Mouse (Mus musculus): ENCODE results near the gene Cux1. TPM values are rescaled to one million over a fixed set of nuclear protein-coding genes. Genes with fewer than 3 reads are reported as not detected.

Cux1 gene
- total RNA-seq, 4 experiments from 2014 or later = 88.2 to 135 (median 105) TPM

DNA sequence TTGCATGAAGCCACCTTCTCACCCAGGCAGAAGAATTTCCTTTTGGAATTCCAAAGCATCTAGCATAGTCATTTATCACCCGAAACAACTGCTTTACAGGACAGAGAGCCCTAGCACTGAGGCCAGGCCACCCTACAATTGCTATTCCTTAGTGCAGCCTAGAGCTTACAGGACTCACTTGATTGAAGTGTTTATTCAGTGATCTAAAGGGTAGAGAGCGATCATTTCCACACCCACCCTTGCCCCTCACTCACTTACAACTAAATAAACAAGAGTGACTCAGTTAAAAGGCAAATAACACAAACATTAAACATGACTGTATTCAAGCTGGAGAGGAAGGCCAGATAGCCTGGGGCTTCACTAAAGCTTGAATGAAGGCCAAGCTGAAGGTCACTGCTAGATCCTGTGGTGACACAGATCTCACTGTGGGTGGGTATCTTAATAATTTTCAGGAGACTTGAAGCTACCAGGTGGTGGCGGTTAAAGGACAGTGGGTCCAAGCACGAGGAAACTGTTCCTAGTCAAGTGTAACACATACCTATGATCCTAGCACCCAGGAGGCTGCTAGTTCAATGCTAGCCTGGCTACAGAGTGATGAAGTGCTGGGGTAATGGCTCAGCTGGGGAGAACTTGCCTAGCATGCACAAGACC, 140.0 kb downstream of the Cux1 start:
- peak; percentile 29 for DNase-seq

DNA sequence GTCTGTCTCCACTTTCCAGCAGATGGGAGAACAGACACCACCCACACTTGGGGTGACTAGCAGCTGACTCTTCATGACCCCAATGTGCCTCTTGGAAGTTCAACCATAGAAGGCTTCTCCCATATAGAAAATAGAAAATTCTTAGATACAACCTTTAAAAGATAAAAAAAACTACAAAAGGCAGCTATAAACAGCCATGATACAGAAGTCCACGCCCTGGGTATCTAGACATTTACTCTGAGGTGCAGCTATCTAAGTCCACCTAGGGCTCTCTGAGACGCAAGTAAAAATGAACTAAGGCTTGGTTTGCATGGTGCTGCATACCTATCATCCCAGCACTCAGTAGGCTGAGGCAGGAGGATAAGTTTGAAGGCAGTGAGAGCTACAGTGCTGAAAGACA, 144.3 kb downstream of the Cux1 start:
- DNase-seq = no peak

DNA sequence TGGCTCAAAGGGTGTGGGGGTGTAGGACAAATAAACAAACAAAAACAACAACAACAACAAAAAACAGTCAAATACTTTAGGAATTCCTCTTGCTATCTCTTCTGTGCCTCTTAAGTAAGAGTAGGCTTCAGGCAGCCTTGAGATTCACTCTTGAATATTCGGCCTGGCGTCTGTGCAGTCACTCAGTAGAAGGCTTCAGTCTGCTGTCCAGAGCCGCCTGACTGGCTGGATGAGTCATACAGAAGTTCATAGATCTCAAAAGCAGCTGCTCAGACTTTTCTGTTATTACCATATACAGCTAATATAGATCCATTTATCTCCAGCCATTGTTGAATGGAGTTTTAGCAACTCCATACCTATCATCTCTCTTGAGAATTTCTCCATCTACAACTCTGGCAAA, 145.4 kb downstream of the Cux1 start:
- peak; percentile 49 for DNase-seq

DNA sequence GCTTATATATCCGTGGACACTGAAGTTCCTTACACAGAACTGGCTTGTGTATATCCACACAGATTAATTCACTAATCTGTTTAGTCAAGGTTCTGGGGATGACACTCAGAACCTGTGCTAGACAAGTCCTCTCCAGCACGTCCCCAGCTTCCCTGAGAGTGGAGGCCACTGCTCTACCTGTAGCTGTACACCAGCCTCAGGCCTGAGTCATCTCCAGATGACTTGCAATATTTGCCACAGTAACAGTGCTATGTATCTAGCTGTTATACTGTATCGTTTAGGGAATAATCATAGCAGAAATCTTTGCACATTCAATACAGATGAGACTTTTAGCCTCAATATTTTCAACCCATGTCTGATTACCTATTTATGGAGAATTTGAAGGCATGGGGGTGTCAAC, 146.0 kb downstream of the Cux1 start:
- DNase-seq = no peak

DNA sequence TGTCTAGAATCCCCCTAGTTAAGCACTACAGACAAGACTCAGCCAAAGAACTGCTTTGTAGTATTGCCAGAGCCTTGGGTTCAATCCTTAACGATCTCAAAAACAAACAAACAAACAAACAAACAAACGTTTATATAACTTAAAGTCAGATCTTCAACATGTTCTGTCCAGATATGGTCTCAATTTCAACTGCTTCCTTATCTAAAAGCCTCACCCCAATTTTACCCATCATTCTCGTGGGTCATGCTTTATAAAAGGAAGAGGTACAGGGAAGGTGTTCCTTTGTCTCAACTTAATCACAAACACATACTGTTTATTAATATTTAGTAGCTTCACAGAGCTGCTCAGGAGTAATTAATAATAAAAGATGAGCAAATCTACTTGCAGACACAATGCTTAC, 146.9 kb downstream of the Cux1 start:
- DNase-seq = no peak

DNA sequence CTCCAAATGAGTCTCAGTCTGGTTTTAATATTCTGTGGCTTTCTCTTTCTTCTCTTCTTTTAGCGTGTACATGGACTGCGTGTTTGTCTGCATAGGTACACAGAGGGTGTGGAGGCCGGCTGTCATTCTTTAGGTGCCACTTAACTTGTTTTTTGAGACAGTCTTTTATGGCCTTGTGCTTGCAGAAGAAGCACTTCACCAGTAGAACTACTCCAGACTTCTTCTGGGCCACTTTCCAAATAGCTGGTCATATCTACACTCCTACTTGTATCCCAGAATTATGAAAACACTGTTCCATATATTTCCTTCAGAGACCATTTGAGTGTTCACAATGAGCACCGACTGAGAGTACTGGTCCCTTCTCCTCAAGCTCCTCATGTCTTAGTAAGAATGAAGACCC, 149.4 kb downstream of the Cux1 start:
- DNase-seq = no peak

DNA sequence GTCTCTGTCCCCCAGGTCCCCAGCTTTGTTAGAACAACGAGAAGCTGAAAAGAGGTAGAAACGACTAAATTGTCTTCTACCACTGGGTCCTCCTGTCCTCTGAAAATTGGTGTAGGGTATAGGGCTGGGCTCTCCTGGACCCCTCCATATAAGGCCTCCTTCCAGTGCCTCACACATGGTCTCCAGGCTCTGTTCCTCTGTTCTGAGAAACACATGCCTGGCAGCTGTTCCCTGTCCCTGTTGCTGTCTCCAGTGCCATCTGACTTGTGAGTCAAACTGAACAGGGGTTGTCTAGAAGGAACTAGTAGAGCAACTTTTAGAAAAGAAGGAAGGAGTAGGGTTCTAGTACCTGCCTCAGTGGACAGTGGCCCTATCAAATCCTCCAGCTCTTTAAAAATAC, 152.8 kb downstream of the Cux1 start:
- no peak for DNase-seq

DNA sequence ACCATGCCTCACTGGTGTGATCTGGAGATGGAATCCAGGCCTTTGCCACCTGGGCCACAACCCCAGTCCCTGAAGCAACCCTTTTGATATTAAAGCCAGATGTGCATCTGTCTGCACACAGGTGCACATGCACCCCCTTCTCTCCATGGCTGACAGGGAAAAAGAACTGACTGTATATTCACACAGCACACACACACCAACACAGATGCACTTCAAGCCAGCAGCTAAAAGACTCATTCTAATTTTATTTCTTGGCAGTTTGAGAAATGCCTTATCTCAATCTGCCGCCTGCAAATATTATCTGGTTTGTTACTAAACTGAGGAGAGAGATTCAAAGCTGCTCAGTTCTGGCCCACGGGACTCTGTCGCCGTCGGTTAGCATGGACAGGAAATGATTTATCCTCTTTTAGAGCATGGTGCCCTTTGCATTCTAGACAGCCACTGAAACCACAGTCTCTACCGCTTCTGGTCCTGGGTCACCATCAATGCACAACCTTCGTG, 156.6 kb downstream of the Cux1 start:
- no peak for DNase-seq

DNA sequence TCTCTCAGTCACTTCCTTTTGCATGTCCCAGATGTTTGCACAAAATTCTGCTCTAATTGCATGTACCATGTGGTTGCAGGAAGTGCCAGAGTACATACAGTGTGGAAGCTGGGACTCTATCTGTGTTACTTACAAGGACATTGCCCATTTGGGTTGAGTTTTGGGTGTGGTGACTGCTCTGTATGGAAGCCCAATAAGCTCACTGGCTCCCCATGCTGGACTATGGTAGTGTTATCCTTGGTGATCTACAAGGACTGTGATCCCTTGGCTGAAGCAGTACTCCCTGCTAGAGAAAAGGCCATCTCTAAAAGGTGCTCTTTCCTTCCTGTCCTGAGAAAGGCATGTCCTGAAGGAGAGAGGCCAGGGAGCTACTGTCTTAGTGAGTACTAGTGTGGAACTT, 160.9 kb downstream of the Cux1 start:
- no peak for DNase-seq

DNA sequence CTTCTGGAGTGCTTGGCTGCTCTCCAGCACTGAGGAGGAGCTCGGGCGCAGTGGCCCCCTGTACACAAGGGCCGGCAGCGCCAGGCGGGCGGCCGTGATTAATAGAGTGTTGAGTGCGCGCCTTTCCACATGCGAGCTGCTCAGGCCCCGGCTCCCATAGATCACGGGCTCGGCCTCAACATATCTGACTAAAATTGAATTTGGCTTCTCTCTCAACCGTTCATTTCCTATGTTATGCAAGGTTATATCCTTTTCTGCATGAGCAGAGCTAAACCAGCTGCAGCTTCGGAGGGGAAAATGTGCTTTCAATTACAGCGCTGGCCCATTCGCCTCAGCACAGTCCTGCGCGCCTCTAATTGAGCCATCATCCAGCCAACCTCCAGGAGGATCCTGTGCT, 163.7 kb downstream of the Cux1 start:
- peak; percentile 24 for DNase-seq

DNA sequence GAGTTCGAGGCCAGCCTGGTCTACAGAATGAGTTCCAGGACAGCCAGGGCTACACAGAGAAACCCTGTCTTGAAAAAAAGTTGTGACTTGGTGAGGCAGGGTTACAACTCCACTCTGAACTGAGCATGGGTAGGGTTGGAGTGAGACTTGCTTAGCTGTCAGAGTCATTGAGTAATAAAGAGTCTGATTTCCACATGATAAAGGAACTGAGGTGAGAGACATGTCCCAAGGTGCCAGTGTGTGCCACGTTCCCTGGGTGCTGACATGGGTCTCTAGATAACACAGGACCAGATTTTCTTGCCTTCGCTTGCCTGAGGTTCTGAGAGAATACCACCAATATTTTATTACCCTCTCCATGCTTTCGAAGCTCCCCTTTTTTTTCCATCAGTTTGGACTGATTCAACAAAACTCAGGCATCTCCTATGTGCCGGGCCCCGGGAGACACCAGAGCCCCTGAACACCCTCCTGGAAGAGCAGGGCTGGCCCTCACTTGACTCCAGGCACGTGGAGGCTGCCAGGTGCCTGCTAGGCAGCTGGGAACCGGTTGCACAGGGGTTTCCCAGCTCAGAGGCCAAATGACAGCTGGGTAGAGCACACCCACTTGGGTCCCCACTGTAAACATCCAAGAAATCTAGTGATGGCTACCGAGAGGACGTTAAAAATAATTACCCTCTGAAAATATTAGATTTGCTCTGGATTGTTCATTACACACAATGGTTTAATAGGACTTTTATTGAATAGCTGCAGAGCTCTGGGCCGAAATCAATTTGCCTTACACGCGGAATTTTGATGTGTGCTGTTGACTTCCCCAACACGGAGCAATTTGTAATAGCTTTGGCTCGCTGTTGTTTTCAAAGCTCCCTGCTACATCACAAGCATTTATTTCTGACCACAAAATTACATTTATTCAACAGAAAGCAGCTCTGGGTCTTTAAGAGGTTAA, 164.4 kb downstream of the Cux1 start:
- DNase-seq = no peak

DNA sequence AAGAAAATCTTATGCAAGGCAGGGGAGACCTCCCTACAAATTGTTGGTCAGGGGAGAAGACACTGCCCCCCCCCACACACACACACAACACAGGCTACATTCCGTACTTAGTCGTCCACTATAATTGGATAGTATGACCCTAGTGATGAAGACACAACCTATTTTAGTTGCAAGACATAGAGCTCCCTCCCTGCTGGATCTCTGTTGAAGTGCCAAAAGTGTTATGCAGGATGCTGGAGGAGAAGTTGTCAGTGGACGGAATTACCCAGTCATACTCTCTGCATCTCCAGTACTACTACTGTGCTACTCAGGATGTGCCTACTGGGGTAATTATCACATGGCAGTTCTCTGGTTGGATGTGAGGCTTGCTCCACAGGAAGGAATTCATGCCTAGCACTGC, 168.6 kb downstream of the Cux1 start:
- no peak for DNase-seq

DNA sequence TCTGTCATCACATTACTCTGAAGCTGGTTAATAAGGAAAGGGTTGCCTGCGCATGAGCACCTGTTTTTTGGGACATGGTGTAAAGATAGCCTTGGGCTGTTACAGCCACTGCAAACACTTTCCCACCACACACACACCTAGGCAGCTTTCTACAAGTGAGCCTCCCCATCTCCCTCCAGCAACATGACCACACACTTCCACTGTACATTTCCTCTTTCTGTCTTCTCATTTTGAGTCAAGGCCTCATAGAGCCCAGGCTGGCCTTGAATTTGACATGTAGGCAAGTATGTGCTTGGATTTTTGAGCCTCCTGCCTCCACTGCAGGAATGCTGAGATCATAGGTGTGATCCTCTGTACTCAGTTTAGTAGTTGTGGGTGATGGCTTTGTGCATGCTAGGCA, 170.6 kb downstream of the Cux1 start:
- no peak for DNase-seq

DNA sequence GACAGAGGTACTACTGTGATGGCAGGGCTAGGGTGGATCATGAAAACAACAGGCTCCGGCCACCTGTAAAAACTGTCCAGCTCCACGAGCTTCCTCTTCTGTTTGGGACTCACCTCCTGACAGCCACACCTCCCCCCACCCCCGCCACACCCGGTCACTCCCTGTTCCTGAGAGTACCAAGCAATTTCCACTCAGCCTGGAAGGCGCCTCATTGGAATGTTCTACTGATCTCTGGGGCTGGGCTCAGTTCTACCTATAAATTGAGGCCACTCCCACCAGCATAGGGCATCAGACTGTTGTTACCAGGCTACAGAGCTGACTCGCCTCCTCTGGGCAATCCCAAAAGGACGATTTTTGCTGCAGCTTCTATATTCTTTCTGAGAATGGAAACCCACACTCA, 171.0 kb downstream of the Cux1 start:
- DNase-seq = no peak

DNA sequence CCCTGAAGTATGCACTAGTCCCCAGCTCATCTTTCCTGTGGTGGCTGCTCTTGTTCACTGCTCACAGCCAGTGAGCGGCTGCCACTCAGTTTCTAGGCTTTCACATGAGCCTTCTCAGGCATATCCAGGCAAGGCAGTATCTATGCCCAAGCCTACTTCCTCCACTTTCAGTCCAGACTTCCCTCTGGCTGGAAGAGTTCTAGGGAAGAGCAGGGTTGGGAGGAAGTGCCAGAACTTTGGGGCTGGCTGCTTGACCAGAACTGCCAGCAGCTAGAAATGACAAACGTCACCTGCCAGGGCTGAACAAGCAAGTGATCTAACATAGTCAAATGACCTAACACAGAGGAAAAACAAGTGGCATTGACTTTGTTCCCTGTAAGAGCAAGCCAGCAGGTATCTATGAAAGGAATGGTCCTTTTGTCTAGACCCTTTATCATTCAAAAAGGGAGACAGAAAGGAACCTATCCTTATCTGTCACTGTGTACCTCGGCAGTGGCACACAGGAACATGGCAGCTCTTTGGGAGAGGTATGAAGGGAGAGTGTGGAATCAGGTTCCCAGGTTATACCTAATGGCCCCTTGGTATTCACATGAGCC, 171.6 kb downstream of the Cux1 start:
- no peak for DNase-seq

DNA sequence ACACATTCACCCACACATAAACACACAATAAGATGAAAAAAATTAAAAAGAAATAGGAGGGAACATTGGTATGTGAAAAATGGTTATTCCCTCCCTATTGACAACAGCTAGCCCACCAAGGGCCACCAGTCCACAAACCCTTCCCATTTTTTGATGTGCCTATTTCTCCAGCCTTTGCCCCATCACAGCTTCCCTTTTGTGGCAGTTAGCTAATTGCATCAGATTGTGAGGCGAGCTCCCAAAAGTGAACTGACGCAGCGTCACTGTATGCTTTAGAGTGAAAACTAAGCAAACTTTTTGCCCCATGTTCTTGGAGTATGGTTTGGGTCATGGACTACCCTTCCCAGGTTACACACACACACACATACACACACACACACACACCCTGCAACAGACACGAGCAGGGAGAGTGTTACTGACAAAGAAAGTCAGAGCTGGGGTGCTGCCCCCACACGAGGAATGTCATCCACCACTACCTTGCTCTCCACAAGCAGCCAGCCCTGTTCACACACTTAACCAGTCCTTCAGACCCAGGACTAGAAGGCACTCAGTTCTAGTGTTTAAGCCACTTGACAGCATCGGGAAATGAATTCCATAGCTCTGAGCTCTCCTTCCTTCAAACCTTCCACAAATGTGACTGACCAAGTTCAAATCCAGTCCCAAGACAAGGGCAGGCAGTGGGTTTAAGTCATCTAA, 172.6 kb downstream of the Cux1 start:
- DNase-seq = no peak

DNA sequence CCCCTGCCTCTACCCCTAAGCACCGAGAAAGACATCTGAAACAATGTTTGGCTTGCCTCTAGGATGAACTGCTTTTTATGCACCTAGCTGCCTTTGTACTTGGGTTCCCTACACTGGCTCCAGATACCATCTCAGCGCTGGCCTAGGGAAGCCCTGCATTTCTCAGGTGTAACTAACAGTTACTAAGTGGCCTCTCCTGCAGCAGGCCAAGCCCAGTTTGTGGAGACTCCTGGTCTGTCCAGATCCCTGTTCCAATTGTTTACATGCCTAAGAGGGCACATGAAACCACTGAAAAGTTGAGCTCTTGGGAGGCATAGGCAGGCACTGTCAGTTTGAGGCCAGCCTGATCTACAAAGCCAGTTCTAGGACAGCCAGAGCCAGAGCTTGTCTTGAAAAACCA, 173.7 kb downstream of the Cux1 start:
- no peak for DNase-seq

DNA sequence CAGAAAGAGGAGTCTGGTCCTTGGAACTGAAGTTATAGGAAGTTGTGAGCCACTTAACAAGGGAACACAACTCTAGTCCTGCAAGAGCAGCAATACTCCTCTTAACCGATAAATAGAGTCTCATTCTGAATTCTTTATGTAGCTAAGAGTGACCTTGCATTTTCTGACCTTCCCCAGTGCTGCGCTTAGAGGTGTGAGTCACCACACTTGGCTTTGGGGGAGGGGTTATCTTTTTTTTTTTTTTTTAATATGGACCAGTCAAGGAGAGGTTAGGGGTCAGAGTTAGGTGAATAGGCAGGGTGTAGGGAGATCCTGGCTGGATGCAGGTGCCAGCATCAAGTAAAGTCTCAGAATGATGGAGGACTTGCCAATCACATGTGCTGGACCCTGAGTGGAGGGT, 180.5 kb downstream of the Cux1 start:
- DNase-seq = no peak

DNA sequence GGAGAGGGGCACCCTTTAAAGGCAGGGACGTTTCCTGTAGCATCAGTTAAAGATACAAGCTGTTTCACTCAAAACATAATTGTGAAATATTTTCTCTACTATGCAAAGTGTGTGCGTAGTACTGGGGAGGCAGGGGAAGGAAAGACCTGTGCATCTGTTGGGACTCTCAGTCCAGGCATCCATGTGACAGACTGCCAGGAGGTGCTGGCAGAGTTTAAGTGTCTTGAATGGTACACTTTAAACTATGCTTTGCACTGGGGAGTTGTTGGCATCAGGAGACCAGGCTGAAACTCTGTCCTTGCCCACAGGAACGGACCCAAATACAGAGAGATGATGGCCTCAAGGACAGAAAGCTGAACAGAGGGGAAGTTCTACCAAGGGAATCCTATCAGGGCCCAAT, 182.1 kb downstream of the Cux1 start:
- no peak for DNase-seq

DNA sequence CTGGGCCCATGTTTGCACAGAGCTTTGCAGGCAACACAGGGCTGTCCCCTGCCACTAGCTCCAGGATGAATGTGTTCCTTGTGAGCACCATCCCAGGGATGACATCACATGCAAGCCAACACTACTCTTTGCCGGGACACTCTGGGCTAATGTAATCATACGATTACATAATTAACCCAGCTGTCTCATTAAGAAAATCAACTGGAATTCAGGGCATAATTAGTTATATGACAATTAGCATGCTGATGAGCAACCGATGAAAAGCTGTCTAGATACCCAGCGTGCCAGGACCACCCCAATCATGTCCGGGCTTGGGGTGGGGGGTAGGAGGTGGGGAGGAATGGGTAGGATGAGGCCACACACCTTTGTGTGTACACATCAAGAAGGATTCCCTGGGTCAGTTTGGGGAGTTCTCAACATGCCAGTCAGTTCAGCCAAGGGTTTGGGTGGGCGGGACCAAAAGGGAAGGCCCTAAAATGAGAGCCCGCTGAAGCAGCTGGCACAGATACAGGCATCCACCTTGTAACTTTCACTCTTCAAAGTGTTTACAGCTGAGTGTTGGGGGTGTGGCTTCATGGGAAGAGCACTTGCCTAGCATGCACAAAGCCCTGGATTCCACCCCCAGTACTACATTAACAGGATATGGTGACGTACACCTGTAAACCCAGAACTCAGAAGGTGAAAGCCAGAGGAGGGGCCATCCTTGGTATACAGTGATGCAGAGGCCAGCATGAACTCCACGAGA, 184.9 kb downstream of the Cux1 start:
- DNase-seq = no peak

DNA sequence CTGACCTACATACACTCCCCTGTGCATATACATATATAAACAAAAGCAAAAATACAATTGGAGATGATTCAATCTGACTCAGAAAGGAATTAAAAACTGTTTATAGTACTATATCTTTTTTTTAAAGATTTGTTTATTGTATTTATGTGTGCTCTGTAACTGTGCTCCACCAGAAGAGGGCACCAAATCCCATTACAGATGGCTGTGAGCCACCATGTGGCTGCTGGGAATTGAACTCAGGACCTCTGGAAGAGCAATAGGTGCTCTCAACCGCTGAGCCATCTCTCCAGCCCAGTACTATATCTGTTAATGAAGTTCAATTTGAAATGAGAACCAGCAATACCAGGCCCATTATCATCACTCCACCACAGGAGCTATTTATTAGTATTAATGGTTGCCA, 187.9 kb downstream of the Cux1 start:
- no peak for DNase-seq

DNA sequence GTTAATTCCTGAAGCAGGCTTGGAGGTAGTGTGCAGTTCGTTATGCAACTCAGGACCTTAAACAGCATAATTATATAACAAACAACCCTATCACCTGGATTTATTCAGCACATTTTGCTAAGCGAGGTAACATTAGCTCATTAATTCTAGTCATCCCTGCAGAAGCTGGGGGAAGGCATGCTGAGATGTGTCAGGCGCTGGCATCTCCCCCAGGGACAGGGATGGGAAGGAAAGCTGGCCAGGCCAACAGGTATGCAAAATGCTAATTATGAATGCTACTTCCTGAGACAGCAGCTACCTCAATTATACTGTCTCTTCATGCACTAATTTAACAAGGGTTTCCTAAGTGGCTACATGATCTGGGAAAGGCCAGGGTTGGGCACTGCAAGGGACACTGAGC, 190.2 kb downstream of the Cux1 start:
- no peak for DNase-seq
